Mouse (Mus musculus): ENCODE data around the gene Fam83g.

Gene Fam83g

DNA sequence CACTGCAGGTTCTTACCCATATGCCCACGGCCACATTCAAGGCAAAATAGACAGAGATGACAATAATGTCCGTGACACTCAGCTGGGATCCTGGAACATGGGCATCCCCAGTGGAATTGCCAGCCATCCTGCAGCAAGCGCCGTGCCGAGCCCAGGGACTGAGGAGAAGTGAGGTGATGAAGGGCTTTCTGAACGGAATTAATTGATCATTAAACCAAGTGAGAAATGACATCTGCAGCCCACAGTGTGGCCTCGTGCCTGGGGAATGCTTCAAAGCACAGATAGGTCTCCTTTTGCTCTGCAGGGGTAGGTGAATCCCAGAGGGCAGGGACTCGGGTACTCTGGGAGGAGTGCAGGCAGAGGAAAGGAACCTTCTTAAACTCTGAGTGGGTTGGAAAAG, 35.9 kb downstream of the Fam83g start:
- no peak for DNase-seq

- no peak for DNase-seq
Measured at GRCm38 (mm10) chr11:61720636-61721035, 36.7 kb downstream of the Fam83g start, which contains the start of gene Slc5a10. Slc5a10 (minus strand) TSS chr11:61720826.

DNA sequence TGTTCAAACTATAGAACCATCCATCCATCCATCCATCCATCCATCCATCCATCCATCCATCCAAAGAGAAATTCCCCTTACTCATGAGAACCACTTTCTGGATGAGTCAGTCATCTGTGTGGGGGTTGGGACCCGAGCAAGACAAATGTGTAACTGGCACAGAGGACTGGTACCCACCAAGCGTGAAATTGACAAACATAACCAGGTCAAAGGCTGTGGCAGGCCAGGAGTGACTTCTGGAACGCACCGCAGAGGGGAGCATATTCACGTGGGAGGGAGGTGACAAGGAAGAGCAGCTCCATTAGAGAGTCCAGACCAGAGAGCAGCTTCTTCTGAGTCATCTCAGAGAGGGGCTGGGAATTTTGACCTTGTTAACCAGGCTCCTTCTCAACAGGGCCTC, 38.2 kb downstream of the Fam83g start:
- DNase-seq, result no peak

- DNase-seq, result peak; percentile 59
Measured at GRCm38 (mm10) chr11:61728037-61728436, 44.1 kb downstream of the Fam83g start.

- DNase-seq, result no peak
Measured at GRCm38 (mm10) chr11:61732672-61733071, 48.8 kb downstream of the Fam83g start.

- no peak for DNase-seq
Measured at GRCm38 (mm10) chr11:61737290-61737689, 53.4 kb downstream of the Fam83g start.

GRCm38 (mm10) chr11:61740500-61740899, 56.6 kb downstream of the Fam83g start:
- DNase-seq, result no peak

GRCm38 (mm10) chr11:61743768-61744167, 59.9 kb downstream of the Fam83g start:
- peak; percentile 41 for DNase-seq

GRCm38 (mm10) chr11:61744460-61744859, 60.6 kb downstream of the Fam83g start:
- no peak for DNase-seq

DNA sequence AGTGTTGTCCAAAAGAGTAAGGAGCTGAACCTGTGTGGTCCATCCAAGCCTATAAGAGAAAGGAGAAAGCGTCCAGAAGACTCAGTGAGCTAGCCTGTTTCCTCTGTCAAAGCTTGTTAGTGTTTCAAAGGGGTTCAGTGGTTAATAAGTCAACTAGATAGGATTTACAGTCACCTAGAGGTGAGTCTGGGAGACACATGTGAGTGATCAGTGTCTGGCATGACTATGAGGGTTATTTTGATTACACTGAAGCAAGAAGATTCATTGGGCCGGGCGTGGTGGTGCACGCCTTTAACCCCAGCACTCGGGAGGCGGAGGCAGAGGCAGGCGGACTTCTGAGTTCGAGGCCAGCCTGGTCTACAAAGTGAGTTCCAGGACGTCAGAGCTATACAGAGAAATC, 61.9 kb downstream of the Fam83g start:
- DNase-seq, result no peak

DNA sequence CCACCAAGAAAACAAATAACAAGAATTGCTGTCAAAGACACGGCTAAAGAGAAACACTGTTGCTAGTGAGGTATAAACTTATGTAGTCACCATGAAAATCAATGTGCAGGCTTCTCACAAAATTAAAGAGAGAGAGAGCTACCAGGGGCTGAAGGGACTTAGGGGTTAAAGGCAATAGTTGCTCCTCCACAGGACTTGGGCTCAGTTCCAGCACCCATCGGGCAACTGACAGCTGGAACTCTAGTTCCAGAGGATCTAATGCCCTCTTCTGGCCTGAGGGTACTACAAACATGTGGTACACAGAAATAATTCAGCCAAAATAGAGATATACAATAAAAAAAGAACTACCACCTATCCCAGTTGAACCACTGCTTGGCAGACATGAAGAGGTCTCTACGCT, 63.3 kb downstream of the Fam83g start:
- no peak for DNase-seq

GRCm38 (mm10) chr11:61751612-61752011, 67.7 kb downstream of the Fam83g start:
- DNase-seq, result no peak

- no peak for DNase-seq
Measured at GRCm38 (mm10) chr11:61757151-61757550, 73.3 kb downstream of the Fam83g start.
